Mouse (Mus musculus): ENCODE results near the gene Psmd6. TPM values are rescaled to one million over a fixed set of nuclear protein-coding genes. Genes with fewer than 3 reads are reported as not detected.

The Psmd6 gene
- total and polyA plus RNA-seq, 3 experiments: 129 to 307 (median 244) TPM

- Histone ChIP-seq H3K9me3 (replicated peaks; ENCODE audit: low read length) (no peaks in the 10 kb centered on the region), H3K36me3 (replicated peaks in 1 of 2; ENCODE audit: control insufficient read depth in 1 of 2, insufficient read depth in 1 of 2, low read length in 1 of 2) (peaks cover 0 to 22% of the 10 kb centered on the region in 2 experiments), H3K9ac (ENCODE audit: insufficient read depth, low read depth) (no peak overlapping the region), H3K27me3 (replicated peaks) (no peaks in the 10 kb centered on the region), H3K4me2 (ENCODE audit: insufficient read depth, low read depth, poor library complexity, severe bottlenecking) (no peak overlapping the region), H3K4me3 (replicated peaks in 1 of 3; ENCODE audit: low read depth in 2 of 3, low read length in 2 of 3, poor library complexity in 1 of 3) (no peak overlapping the region), H3K4me1 (ENCODE audit: control insufficient read depth in 1 of 2, insufficient read depth in 2 of 2) (peaks cover 5 to 31% of the 10 kb centered on the region in 2 experiments; a peak in 3 of 4 replicates), H3K27ac (ENCODE audit: insufficient read depth, low read depth) (no peak overlapping the region), H3K79me2 (replicated peaks; ENCODE audit: control insufficient read depth, extremely low read depth, insufficient read depth, poor library complexity, severe bottlenecking) (no peaks in the 10 kb centered on the region)
- in situ Hi-C loops (cut with MboI; ENCODE audit: low pct_ligation_motif_present, low pct_unique_long_range_greater_than_20kb, low sequenced_read_pairs): no loop called here
- dilution Hi-C loops (cut with MboI; ENCODE audit: extremely low pct_ligation_motif_present, extremely low pct_unique_long_range_greater_than_20kb, low sequenced_read_pairs): no loop called here
- DNase-seq (ENCODE audit: extremely low read depth): no peak
- no peak for TF ChIP-seq RAD21 (IDR thresholded peaks at IDR 0.05; ENCODE audit: low read depth, low read length)
- TF ChIP-seq JUND (conservative IDR thresholded peaks at IDR 0.05; ENCODE audit: low read depth, low read length): no peak
- no peak for TF ChIP-seq HCFC1 (IDR thresholded peaks at IDR 0.05; ENCODE audit: low read depth, low read length)
- no peak for TF ChIP-seq MYC (IDR thresholded peaks at IDR 0.05; ENCODE audit: low read depth, low read length)
- no peak for TF ChIP-seq ETS1 (conservative IDR thresholded peaks at IDR 0.05; ENCODE audit: low read depth, low read length)
- TF ChIP-seq EP300 (IDR thresholded peaks at IDR 0.05; ENCODE audit: low read length): no peak
Observed at GRCm38 (mm10) chr14:14070541-14071315, 50.1 kb downstream of the Psmd6 start.

GRCm38 (mm10) chr14:14068553-14068952, 52.2 kb downstream of the Psmd6 start:
- peaks cover 0 to 22% of the 10 kb centered on the region in 2 experiments for H3K36me3 ChIP-seq (replicated peaks in 1 of 2; ENCODE audit: control insufficient read depth in 1 of 2, insufficient read depth in 1 of 2, low read length in 1 of 2)
- no peaks in the 10 kb centered on the region for H3K9me3 ChIP-seq (replicated peaks; ENCODE audit: low read length)
- H3K4me1 ChIP-seq (ENCODE audit: control insufficient read depth in 1 of 2, insufficient read depth in 2 of 2): peaks cover 8 to 50% of the 10 kb centered on the region in 2 experiments; a peak in 3 of 4 replicates
- H3K27me3 ChIP-seq (replicated peaks): no peaks in the 10 kb centered on the region
- peak overlapping the region; percentile 50 for H3K27ac ChIP-seq (ENCODE audit: insufficient read depth, low read depth)
- H3K79me2 ChIP-seq (replicated peaks; ENCODE audit: control insufficient read depth, extremely low read depth, insufficient read depth, poor library complexity, severe bottlenecking): no peaks in the 10 kb centered on the region
- in situ Hi-C loops (cut with MboI; ENCODE audit: low pct_ligation_motif_present, low pct_unique_long_range_greater_than_20kb, low sequenced_read_pairs): no loop called here
- peak overlapping the region; percentile 54; the same call in 1 of the 2 replicates for H3K9ac ChIP-seq (ENCODE audit: insufficient read depth, low read depth)
- peak overlapping the region; percentile 87 for H3K4me2 ChIP-seq (ENCODE audit: insufficient read depth, low read depth, poor library complexity, severe bottlenecking)
- H3K4me3 ChIP-seq (replicated peaks in 1 of 3; ENCODE audit: low read depth in 2 of 3, low read length in 2 of 3, poor library complexity in 1 of 3): peak overlapping the region in 1 of 3 experiments; percentile 23
- peak; percentile 38 for DNase-seq (ENCODE audit: extremely low read depth)
- TF ChIP-seq JUN (IDR thresholded peaks at IDR 0.05; ENCODE audit: insufficient read depth, low read depth, low read length) (peak; percentile 17; the same call in 1 of the 2 replicates), SMC3 (IDR thresholded peaks at IDR 0.05; ENCODE audit: low read depth, low read length) (no peak), ZC3H11A (IDR thresholded peaks at IDR 0.05; ENCODE audit: low read depth, low read length) (no peak), POLR2AphosphoS2 (IDR thresholded peaks at IDR 0.05; ENCODE audit: low read depth, low read length) (no peak), ETS1 (conservative IDR thresholded peaks at IDR 0.05; ENCODE audit: low read depth, low read length) (peak; percentile 42; the same call in 1 of the 2 replicates), CHD1 (IDR thresholded peaks at IDR 0.05; ENCODE audit: low read depth, low read length) (peak; percentile 49; the same call in 1 of the 2 replicates), MEF2A (IDR thresholded peaks at IDR 0.05; ENCODE audit: borderline replicate concordance, low read depth, low read length) (peak; percentile 87), BHLHE40 (IDR thresholded peaks at IDR 0.05; ENCODE audit: low read depth, low read length) (peak; percentile 9; the same call in 1 of the 2 replicates), RCOR1 (conservative IDR thresholded peaks at IDR 0.05; ENCODE audit: low read depth, low read length) (peak; percentile 65; the same call in 1 of the 2 replicates), MAFK (IDR thresholded peaks at IDR 0.05; ENCODE audit: insufficient replicate concordance, low read length) (peak; percentile 41; the same call in 1 of the 2 replicates), CHD2 (IDR thresholded peaks at IDR 0.05; ENCODE audit: low read length) (no peak), TBP (conservative IDR thresholded peaks at IDR 0.05; ENCODE audit: low read depth, low read length) (no peak), MAX (IDR thresholded peaks at IDR 0.05; ENCODE audit: low read length) (no peak), EP300 (IDR thresholded peaks at IDR 0.05; ENCODE audit: low read length) (peak; percentile 58), SIN3A (IDR thresholded peaks at IDR 0.05; ENCODE audit: low read length) (no peak), JUND (conservative IDR thresholded peaks at IDR 0.05; ENCODE audit: low read depth, low read length) (peak; percentile 51; the same call in 1 of the 2 replicates), IRF4 (IDR thresholded peaks at IDR 0.05; ENCODE audit: low read depth, low read length) (peak; percentile 86), TCF12 (IDR thresholded peaks at IDR 0.05; ENCODE audit: low read depth, low read length) (0 out of 2 replicates have a peak, but pooled peaks have one; percentile 13), NRF1 (IDR thresholded peaks at IDR 0.05; ENCODE audit: low read depth, low read length) (no peak), MXI1 (IDR thresholded peaks at IDR 0.05; ENCODE audit: low read depth, low read length) (no peak), MYC (IDR thresholded peaks at IDR 0.05; ENCODE audit: low read depth, low read length) (no peak)
- dilution Hi-C loops (cut with MboI; ENCODE audit: extremely low pct_ligation_motif_present, extremely low pct_unique_long_range_greater_than_20kb, low sequenced_read_pairs): no loop called here
